Mouse (Mus musculus) gastrocnemius, postnatal 36 days (tissue): Measurements from ENCODE around the gene Gm36245. TPM values are rescaled to one million over a fixed set of nuclear protein-coding genes. Genes with fewer than 3 reads are reported as not detected.
"Not testable (repeated sequence)": the region's sequence is repeated elsewhere in the genome, so short reads cannot be mapped to it uniquely, and the experiment has no call there.

Source experiments
- DNase-seq, 2 experiments: peaks; one replicate each; pipeline ENCODE4 v3.0.0; 2022
- intact Hi-C: fragments of 180-260 bp; cut with DNase I; formaldehyde crosslinking; loops from one replicate; pipeline ENCODE4 v1.15.1; 2025
- long read RNA-seq, 2 experiments: library from polyadenylated mRNA; stranded (forward); transcript quantifications; one replicate each; pipeline ENCODE4 v2.0.0; 2021
- total RNA-seq, 2 experiments: library from RNA; stranded (reverse); gene quantifications; 2 replicates each; pipeline ENCODE4 v1.2.3; 2021

Gene Gm36245
- not detected for total RNA-seq
- long read RNA-seq, experiment 1 = 0 reads
- long read RNA-seq, experiment 2 = 0 reads

DNA sequence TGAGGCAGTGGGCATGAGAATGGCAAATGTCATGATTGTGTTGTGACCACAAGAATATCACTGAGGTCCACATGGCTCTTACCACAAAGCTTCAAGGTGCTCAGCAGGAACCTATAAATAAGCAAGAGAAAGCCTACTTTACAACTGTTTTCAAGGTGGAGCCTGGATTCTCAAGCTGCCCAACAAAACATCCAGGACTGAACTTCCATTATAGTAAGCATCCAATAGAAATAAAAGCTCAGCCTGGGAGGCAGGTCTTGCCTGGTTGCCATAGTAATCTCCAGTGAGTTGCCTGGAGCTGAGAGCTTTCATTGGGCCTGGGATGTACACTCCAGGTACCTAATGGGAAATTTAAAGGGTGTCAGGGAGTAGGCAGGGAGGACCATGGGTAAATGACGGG, at the start of gene Gm36245:
TSS of gene Gm36245 (plus strand) at position 301 of the 400 bp plus-strand sequence.
- DNase-seq = no peak
- intact Hi-C loops = no loop called here

DNA sequence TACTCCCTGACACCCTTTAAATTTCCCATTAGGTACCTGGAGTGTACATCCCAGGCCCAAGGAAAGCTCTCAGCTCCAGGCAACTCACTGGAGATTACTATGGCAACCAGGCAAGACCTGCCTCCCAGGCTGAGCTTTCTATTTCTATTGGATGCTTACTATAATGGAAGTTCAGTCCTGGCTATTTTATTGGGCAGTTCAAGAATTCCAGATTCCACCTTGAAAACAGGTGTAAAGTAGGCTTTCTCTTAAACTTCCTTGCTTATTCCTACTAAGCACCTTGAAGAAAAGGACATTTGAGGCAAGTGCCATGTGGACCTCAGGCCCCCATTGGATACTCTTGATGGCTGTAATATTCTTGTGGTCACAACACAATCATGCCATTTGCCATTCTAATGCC, 37.3 kb upstream of the Gm36245 start, which contains the start of gene 1700025B11Rik:
TSS of gene 1700025B11Rik (minus strand) at position 101 of the 400 bp plus-strand sequence.
- intact Hi-C loops = no loop called here
- DNase-seq = no peak

DNA sequence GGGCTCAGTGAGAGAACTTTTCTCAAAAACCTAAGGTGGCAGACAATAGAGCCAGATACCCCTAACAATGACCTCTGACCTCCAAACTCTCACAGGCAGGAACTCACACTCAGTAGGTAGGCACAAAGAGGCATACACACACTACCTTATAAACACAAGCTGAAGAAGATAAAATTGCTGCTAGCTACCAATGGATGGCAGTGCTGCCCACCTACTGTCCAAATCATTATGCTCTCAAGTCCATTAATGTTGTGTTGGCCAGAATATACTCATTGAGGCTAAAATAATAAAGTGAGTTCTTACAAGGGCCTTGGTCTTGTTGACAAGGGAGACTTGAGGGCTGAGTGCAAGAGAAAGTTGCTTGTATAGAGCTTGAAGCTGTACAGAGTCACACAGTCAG, 35.8 kb upstream of the Gm36245 start:
- DNase-seq = no peak
- intact Hi-C loops = no loop called here

DNA sequence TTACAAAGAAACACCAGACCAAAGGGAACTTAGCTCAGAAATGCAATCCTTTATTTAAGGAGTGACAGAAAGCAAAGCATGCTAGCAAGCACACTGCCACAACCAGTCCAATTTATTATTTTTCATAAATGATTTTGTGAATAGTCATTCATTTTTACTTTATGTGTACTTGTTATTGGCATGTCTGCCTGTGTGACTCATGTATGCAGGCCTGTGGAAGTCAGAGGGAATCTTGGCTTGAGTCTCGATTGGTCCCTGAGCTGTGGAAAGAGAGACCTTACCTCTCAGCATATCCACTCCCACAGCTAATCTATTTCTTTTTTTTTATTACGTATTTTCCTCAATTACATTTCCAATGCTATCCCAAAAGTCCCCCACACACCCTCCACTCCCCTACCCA, 20.3 kb upstream of the Gm36245 start:
- intact Hi-C loops = no loop called here
- DNase-seq = no peak

DNA sequence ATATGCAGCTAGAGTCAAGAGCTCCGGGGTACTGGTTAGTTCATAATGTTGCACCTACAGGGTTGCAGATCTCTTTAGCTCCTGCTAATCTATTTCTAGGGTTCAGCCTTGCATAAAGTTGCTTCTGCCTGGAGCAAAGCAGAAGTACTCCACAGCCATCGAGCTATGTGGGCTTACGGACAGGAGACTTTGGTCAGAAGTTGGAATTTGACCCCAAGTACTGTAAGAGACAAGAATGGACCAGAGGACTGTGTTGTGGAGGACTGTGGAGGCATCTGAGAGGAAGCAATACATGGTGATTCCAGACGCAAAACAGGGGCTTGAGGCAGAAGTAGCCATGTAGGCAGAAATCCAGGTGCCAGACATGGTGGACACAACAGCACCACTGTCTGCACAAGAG, 19.7 kb upstream of the Gm36245 start:
- no peak for DNase-seq

DNA sequence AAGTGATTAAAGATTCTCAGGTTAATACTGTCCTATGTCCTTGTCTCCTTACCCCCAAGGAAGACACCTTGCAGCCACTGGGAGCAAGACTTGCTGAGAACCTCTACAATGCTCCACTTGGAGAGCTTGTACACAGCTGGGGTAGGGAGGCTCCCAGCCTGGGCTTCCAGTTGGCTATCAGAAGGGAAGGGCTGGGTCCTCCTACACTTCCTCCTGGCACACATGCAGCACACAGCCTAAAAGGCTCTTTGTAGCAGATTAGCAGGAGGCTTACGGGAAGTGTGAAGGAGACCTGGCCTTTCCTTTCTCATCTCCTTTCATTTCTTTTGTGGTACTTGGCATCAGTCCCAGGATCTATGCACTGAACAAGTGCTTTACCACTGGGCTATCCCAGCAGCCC, 17.4 kb upstream of the Gm36245 start:
- intact Hi-C loops = no loop called here
- peak in 1 of 2 experiments; percentile 32 for DNase-seq

More for the DNA sequence above, 19.7 kb upstream of the Gm36245 start:
- intact Hi-C loops = no loop called here

DNA sequence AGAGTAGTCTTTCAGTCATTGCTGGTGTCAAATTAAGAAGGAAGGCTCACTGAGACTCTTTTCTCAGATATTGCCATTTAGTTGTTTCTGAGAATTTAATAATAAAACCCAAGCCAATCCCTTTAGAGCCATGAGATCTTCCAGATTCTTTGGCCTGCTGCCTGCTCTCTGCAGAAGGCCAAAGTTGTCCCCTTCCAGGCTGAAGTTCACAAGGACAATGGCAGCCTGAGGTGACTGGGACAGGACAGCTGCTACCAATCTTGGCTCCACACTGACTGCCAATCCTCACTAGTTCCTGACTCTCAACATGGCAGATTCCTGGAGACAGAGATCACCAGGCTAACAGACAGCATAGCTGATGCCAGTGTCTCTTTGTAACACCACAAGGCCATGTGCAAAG, 12.0 kb upstream of the Gm36245 start:
- intact Hi-C loops = no loop called here
- DNase-seq = no peak

DNA sequence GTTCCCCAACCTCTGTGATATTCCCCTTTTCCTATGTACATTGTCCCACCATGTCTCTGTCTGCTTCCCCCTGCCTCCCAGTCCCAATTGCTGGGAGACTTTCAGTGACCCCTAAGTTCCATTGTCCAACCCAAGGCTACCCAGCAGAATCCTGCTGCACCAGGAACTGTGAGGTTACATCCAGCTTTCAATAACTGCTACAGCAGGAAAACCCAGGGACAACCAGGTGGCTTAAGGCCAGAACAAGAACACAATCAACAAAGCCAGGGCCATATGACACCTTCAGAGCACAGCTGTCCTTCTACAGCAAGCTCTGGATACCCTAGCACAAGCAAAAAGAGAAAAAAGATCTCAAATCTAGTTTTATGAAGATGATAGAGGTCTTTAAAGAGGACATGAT, 10.1 kb upstream of the Gm36245 start:
- intact Hi-C loops = no loop called here
- DNase-seq = no peak

DNA sequence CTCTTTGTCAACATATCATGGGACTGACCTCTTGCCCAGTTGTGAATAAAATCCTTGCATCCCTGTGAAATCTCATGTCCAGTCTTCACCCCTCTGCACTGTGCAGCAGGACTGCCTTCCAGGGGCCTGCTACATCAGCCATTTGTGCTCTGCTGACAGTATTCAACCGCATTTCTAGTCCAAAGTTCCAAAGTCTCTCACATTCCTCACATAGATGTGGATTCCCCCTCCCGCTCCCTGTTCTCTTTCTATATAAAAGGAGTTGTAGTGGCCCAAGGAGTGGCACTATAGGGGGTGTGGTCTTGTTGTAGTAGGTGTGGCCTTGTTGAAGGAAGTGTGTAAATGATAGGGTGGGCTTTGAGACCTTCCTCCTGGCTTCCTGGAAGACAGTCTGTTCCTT, 8.2 kb upstream of the Gm36245 start:
- intact Hi-C loops = no loop called here
- DNase-seq = no peak

DNA sequence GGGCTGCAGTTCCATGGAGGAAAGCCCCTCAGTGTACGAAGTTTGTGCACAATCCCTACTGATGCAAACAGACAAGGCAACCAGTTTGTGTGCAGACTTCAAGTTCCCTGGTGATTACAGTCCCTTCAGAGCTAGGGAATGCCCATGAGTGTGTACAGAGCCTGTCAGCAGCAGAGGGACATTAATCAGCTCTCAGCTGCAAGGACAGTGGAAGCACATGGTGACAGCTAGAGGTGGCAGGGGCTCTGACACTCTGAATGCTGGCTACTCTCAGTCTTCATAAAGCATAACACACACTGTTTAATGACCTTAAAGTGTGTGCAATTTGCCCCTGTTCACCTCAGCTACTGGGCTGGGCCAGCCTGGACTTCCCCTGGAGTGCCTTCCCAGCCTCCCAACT, 5.5 kb upstream of the Gm36245 start:
- DNase-seq = no peak
- intact Hi-C loops = no loop called here

DNA sequence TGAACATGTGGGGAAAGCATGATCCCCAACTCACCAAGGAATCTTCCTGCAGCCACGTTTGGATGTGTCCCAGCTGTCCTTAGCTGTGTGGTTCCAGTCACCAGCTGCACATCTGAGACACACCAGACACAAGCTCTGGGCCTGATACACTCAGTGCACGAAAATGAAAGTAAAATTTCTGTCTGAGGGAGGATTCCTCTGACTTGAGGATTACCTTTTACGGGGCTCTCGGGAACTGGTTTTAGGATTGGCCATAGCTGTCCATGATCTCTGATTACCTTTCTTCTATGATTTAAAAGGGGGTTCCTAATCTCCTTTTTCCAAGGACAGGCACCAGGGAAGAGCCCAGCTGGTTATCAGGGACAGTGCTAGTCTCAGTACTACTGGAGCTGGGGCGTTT, 3.1 kb upstream of the Gm36245 start, which contains the start of gene Apol10b:
TSS of gene Apol10b (minus strand) at position 165 of the 400 bp plus-strand sequence.
- intact Hi-C loops = no loop called here
- DNase-seq = no peak

DNA sequence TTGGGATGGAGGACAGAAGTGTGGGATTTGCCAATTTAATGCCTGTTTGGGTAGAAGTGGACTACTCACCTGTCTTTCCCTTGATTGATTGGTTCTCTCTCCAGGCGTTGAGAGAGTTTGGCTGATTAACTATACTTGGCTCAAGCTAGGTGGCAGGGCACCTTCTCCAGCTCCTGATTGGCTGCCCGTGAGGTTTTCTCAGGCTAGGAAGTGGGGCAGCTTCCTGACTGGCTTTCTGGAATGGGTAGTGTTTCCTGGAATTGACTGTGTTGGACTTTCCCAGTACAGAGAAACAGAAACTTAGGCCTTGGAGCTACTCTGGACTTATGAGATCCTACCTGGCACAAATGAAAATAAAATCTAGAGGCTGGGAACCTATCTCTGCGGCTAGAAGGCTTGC, 629 bp upstream of the Gm36245 start:
- intact Hi-C loops = no loop called here
- no peak for DNase-seq

DNA sequence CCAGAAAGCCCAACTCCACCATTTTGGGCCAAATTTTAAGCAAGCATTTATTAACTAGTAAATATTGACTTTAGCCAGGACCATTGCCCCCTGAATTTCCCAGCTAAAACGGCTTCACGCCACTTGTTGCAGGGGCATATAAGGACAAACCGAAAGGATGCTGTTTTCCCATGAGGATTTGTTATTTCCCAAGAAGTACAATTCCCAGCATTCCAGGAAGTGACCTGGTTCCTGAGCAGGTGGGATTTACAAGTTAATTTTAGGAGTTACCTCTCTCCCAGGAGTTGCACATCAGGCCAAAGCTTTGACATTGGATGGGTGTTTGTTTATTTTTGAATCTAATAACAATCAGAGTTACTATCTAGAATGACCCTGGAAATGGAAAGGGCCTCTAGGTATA, 7.0 kb downstream of the Gm36245 start:
- intact Hi-C loops = no loop called here
- no peak for DNase-seq

DNA sequence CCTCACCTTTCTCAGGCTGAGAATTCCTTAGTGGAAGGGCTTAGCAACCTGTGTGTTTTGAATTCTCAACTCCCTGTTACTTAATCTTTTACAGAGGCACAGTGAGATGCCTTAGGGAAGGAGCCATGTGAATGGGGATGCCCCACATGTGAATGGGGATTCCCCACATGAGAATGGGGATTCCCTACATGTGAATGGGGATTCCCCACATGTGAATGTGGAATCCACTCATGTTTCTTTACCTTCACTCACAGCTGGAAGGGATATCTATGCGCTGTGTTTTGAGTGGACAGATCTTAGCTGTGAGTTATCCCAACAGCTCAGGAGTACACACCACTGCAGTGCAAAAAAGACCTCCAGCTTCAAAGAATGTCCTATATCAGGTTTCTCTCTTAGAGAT, 25.7 kb downstream of the Gm36245 start:
- DNase-seq = no peak
- intact Hi-C loops = no loop called here

DNA sequence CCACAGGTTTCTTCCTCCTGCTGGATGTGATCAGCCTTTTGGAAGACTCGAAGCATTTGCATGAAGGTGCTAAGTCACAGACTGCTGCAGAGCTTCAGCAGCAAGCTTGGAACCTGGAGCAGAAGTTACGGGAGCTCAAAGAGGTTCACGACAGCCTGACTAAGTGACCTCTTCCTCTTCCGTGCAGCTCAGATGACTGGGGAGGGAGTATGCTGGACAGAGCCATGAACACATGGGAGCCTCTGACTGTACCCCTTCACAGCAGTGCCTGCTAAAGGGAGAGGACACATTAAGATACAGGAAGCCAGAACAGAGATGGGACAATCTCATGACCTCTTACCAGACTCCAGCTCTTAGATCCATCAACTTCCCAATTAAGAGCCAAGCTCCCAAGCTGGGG, 27.4 kb downstream of the Gm36245 start:
- intact Hi-C loops, DNase-seq: not testable (repeated sequence)

DNA sequence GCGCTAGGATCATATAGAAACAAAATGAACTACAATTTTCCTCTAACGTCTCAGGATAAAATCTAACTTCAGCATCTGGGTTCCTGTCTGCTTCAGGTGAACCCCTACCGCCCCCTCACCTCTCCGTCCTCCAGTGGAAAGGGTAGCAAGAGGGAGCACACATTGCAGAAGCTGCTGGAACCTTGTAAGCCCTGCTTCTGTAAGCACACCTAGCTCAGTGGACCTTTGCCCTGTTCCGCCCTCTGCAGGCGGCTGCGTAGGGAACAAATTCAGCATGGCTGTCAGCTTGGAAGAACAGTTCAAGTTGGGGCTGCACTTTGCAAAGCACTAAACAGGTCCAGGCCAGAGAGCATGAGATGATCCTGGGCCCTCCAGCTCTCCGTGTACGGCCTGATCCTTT, 29.6 kb downstream of the Gm36245 start:
- intact Hi-C loops, DNase-seq: not testable (repeated sequence)

DNA sequence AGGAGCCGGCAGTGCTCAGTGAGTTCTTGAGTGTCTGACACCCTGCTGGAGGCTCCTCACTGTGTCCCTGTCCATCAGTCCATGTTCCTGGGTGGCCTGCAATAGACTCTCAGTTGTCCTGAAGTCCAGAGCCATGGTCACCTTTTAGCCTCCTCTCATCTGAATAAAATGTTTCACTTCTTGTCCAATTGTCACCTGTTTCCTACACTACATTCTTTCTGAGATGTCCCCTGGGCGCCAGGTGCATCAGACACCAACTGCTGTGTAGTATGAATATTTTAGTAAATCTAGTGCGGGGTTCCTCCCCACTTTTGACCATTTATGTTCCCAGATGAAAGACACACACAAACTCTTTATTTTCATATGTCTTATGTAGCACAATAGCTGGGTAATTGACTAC, 30.8 kb downstream of the Gm36245 start:
- DNase-seq = not testable (repeated sequence)
- intact Hi-C loops = loop anchor here (2.0 kb wide), 1 partner anchor 107 kb away; no protein-coding TSS in a partner anchor

DNA sequence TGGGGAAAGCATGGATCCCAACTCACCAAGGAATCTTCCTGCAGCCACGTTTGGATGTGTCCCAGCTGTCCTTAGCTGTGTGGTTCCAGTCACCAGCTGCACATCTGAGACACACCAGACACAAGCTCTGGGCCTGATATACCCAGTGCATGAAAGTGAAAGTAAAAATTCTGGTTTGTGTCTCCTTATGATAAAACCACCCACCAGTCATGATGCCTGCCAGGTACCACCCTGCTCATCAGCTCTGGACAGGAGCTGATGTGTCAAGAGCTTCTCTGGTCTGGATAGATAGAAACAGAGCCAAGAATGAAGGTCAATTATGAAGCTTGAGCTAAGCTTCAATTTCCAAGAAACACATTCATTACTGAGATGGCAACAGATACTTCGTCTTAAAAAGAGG, 44.1 kb downstream of the Gm36245 start, which contains the start of gene Apol11b:
TSS of gene Apol11b (minus strand) at position 111 of the 400 bp plus-strand sequence.
- intact Hi-C loops, DNase-seq: not testable (repeated sequence)

DNA sequence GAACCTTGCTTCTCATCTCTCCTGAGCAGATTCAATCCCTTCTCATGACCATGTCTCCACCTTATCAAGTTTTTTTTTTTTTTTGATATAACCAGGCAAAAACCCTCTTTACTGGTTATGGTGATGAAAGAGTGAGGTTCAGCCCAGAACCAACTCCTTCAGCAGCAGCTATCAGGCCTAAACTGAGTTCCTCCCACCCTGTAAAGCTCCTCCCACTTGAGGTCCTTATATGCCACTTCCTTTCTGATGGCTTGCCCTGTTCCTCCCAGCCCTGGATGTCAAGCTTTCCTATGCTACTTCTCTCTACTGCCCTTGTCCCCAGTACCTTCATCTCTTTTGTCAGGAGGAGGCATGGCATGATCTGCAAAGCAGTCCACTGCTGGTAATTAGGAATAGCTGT, 52.1 kb downstream of the Gm36245 start:
- DNase-seq, intact Hi-C loops: not testable (repeated sequence)
